Mouse (Mus musculus) lung, adult 2 months (tissue): ENCODE results near the gene Adgrg2.

Experiments
- CTCF ChIP-seq: fragments of 200-500 bp; IDR thresholded peaks from 2 replicates; pipeline ENCODE4 v1.5.1; 2011; ENCODE audit warnings: mild to moderate bottlenecking, low read length, control low read depth; ENCODE audit not compliant: insufficient read depth
- POLR2A ChIP-seq: fragments of 200-500 bp; IDR thresholded peaks from 2 replicates; pipeline ENCODE4 v1.6.1; 2011; ENCODE audit warnings: low read depth, mild to moderate bottlenecking, control low read depth, low read length, borderline replicate concordance; ENCODE audit errors: extremely low read depth

GRCm38 (mm10) chrX:160426486-160426885 lies 36.0 kb downstream of the Adgrg2 start:
- TF ChIP-seq CTCF = no peak
- no peak for TF ChIP-seq POLR2A
